Mouse (Mus musculus): ENCODE measurements around the gene Gas2l3. TPM values are rescaled to one million over a fixed set of nuclear protein-coding genes. Genes with fewer than 3 reads are reported as not detected.

Gene Gas2l3
- total RNA-seq, 2 experiments from 2014 or later: 1.6 to 2.4 TPM

GRCm38 (mm10) chr10:89453068-89453641 lies 9.4 kb upstream of the Gas2l3 start:
- DNase-seq (ENCODE audit: low spot score in 2 of 2): no peak
- intact Hi-C loops (cut with DNase I): no loop called here

- intact Hi-C loops (cut with DNase I): no loop called here
- no peak for DNase-seq (ENCODE audit: low spot score in 2 of 2)
These were observed 6.6 kb upstream of the Gas2l3 start for GRCm38 (mm10) chr10:89450411-89450810.

GRCm38 (mm10) chr10:89444381-89444780 lies 614 bp upstream of the Gas2l3 start:
- no peak for DNase-seq (ENCODE audit: low spot score in 2 of 2)
- intact Hi-C loops (cut with DNase I): no loop called here

GRCm38 (mm10) chr10:89443115-89443622 lies 598 bp downstream of the Gas2l3 start:
- intact Hi-C loops (cut with DNase I): no loop called here
- no peak for DNase-seq (ENCODE audit: low spot score in 2 of 2)

GRCm38 (mm10) chr10:89442640-89443039 lies 1.1 kb downstream of the Gas2l3 start:
- no peak for DNase-seq (ENCODE audit: low spot score in 2 of 2)
- intact Hi-C loops (cut with DNase I): no loop called here

GRCm38 (mm10) chr10:89441961-89442360 lies 1.8 kb downstream of the Gas2l3 start:
- intact Hi-C loops (cut with DNase I): no loop called here
- no peak for DNase-seq (ENCODE audit: low spot score in 2 of 2)

GRCm38 (mm10) chr10:89439380-89439779 lies 4.4 kb downstream of the Gas2l3 start:
- intact Hi-C loops (cut with DNase I): no loop called here
- no peak for DNase-seq (ENCODE audit: low spot score in 2 of 2)

GRCm38 (mm10) chr10:89437996-89438395 lies 5.8 kb downstream of the Gas2l3 start:
- no peak for DNase-seq (ENCODE audit: low spot score in 2 of 2)
- intact Hi-C loops (cut with DNase I): no loop called here

- intact Hi-C loops (cut with DNase I): no loop called here
- no peak for DNase-seq (ENCODE audit: low spot score in 2 of 2)
These were observed 6.3 kb downstream of the Gas2l3 start for GRCm38 (mm10) chr10:89437472-89437871.

GRCm38 (mm10) chr10:89435920-89436319 lies 7.8 kb downstream of the Gas2l3 start:
- intact Hi-C loops (cut with DNase I): no loop called here
- no peak for DNase-seq (ENCODE audit: low spot score in 2 of 2)

GRCm38 (mm10) chr10:89435413-89435812 lies 8.4 kb downstream of the Gas2l3 start:
- no peak for DNase-seq (ENCODE audit: low spot score in 2 of 2)
- intact Hi-C loops (cut with DNase I): no loop called here

- intact Hi-C loops (cut with DNase I): no loop called here
These were observed 9.1 kb downstream of the Gas2l3 start for GRCm38 (mm10) chr10:89434509-89435210.

GRCm38 (mm10) chr10:89432743-89433142 lies 11.0 kb downstream of the Gas2l3 start:
- no peak for DNase-seq (ENCODE audit: low spot score in 2 of 2)
- intact Hi-C loops (cut with DNase I): no loop called here

More at GRCm38 (mm10) chr10:89434509-89435210, 9.1 kb downstream of the Gas2l3 start:
- DNase-seq (ENCODE audit: low spot score in 2 of 2): no peak

GRCm38 (mm10) chr10:89430751-89431150 lies 13.0 kb downstream of the Gas2l3 start:
- intact Hi-C loops (cut with DNase I): no loop called here
- no peak for DNase-seq (ENCODE audit: low spot score in 2 of 2)

GRCm38 (mm10) chr10:89424800-89425393 lies 18.9 kb downstream of the Gas2l3 start:
- intact Hi-C loops (cut with DNase I): no loop called here

GRCm38 (mm10) chr10:89424217-89424616 lies 19.6 kb downstream of the Gas2l3 start:
- intact Hi-C loops (cut with DNase I): no loop called here
- DNase-seq (ENCODE audit: low spot score in 2 of 2): no peak

More at GRCm38 (mm10) chr10:89424800-89425393, 18.9 kb downstream of the Gas2l3 start:
- no peak for DNase-seq (ENCODE audit: low spot score in 2 of 2)

GRCm38 (mm10) chr10:89423164-89423778 lies 20.5 kb downstream of the Gas2l3 start:
- intact Hi-C loops (cut with DNase I): no loop called here
- no peak for DNase-seq (ENCODE audit: low spot score in 2 of 2)

- intact Hi-C loops (cut with DNase I): no loop called here
- no peak for DNase-seq (ENCODE audit: low spot score in 2 of 2)
These were observed 21.1 kb downstream of the Gas2l3 start for GRCm38 (mm10) chr10:89422504-89423158.

GRCm38 (mm10) chr10:89417966-89418365 lies 25.8 kb downstream of the Gas2l3 start:
- intact Hi-C loops (cut with DNase I): no loop called here
- DNase-seq (ENCODE audit: low spot score in 2 of 2): no peak

GRCm38 (mm10) chr10:89415478-89415877 lies 28.3 kb downstream of the Gas2l3 start:
- intact Hi-C loops (cut with DNase I): no loop called here
- no peak for DNase-seq (ENCODE audit: low spot score in 2 of 2)
